Mouse (Mus musculus) retina, adult 2 months (tissue): ENCODE results near the gene Rprd1b.

ENCODE experiments used
- DNase-seq: peaks from one replicate; pipeline ENCODE4 v3.0.0-alpha.2; 2012; ENCODE audit warnings: low read depth, low spot score

Rprd1b gene

DNA sequence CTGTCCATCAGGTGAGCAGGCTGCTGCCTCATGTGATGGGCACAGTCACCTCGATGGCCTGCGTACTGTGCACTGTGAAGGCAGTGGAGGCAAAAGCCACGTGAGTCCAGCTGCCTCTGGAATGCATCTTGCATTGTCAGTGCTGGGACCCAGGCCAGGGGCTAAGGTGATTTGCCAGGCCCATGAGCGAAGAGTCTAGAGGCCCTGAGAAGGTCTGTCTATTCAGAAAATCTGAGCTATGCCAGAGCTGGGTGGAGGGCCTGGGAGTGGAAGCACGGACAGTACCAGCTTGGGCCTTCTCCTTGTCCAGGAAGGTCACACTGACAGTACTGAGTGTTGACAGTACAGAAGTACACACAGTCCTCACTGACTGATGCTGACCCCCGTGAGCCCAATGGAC, 94.5 kb downstream of the Rprd1b start:
- DNase-seq = no peak

DNA sequence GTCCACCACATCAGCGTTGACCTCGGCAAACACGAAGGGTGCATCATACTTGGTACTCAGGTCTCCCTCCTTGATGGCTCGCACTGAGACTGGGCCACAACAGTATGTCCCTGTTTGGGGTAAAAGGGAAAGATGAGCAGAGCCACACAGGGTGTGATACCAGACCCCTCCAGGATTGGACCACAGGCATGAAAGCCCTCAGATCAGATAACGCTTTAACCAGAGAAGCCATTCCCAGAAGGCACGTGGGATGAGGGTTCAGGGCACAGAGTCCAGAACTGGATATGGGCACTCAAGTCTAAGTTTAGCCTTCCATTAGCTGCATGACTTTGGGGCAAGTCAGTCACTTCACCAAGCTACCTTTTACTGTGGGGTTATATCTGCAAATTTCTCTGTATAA, 98.9 kb downstream of the Rprd1b start:
- no peak for DNase-seq

DNA sequence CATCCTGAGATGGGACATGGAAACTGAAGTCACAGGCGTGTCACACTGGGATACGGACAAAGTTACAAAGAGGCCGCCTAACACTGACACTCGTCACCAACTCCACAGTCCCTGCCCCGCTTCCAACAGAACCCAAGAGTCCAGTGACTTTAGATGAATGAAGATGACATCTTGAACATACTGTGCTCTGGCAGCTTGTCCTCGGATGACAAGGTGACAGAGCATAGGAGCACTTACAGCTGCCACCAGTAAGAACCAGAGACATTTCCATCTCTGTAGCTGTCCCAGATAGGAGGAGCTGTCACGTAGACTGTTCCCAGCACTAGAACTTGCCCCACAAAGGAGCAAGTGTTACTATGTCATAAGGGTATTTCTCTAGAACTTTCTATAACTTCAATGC, 99.6 kb downstream of the Rprd1b start:
- no peak for DNase-seq

DNA sequence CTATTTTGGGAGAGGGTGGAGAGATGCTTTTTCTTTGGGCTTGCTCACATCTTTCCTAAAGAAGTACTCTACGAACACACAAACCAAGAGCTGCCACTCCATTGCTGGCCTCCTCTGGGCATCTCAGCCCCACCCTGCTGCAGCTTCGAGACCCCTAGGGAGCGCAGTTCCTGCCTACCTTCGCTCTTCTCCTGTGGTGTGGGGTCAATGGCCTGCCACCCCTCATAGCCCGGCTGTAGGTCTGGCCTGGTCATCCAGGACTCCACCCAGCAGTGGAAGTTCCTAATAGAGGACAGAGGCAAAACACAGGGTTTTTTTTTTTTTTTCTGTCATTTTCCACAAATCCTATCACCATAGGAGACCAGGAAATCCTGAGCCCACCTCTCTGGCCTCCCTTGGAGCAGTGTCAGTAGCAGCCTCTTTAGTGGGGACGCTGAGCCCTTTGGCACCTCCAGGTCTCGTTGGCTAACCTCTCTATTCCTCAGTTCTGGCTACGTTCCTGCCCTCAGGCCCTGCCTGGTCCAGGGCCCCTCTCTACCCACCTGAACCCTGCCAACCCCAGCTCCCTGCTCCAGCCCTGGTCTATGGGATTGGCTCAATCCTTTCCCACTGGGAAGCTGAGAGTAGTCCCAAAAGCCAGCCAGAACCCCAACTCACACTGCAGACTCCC, 100.3 kb downstream of the Rprd1b start:
- no peak for DNase-seq

DNA sequence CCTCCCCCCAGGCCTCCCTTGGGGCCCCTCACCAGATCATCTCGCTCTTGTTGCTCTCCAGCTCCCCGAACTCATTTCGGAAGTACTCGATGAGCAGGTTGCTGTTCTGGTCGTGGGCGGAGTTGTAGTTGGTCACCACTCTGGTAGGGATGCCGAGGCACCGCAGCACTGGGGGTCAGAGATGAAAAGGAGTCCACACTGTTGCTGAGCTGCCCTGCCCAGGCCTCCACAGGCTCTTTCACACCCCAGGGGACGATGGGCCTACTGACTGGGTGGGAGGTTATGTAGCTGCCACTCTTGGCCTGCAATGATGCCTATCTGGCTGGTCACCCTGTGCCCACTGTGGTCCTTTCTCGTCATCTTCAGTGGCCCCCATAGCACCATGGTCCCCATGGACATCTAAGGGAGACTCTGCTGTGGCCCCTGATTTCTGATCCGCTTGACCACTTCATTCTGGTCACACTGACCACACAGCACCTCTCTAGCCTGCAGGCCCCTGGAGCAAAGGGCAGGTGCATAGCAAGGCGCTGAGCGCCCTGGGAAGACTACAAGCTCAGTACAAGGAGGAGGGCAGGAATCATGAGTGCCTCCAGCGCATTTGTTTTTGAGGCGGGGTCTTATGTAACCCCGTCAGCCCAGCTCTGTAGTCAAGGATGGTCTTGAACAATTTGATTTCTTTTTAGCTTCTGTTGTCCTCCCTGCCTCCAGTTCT, 101.2 kb downstream of the Rprd1b start:
- no peak for DNase-seq

DNA sequence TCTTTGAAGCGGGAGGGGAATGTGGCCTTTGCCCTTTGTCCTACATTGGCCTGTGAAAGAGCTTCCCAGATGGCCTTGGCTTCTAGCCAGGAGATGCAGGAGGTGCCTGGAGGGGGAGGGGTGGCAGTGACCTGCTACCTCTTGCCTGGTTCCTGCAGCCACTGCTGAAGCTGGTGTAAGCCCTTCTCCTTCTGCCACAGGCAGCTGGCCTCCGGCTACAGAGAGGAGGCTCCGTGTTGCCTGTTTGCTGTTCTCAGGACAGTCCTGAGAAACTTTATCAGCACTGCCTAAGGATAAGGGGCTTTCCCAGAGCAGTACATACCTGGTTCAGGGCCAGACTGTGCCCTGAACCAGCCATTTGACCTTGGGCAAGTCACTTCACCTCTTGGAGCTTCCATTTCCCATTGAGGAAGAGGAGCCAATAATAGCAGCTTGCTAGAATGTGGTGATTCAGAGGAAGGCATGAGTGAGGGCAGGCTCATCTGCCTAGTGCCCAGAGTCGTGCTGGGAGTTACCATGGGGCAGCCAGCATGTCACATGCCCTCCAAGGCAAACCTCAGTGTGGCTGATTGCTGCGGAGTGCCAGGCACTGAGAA, 102.2 kb downstream of the Rprd1b start:
- DNase-seq = no peak

DNA sequence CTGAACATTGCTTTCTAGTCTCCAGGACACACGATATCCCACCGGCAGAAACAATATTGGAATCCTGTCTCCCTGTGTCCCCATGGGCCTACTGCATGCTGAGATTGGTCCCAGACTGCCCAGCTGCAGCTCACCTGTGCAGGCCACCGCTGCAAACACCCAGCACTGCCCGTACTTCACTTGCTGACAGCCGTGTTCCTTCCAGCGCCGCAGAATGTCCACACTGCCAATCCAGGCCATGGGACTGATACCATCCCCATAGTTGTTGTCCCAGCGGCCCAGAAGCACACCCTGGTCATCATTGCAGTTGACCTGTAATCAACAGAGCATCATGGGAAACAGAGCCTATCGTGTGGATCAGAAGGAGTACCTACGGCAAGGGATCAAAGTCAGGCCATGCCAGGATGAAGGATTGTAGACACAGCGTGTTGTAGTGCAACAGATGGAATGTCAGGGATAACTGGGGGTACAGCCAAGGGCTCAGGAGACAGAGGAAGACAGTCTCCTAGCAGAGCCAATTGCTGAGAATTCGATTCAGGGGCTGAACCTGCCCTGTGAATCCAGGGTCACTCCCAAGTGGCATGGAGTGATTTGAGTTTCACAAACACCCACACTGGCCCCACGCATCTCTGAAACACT, 103.0 kb downstream of the Rprd1b start:
- no peak for DNase-seq

DNA sequence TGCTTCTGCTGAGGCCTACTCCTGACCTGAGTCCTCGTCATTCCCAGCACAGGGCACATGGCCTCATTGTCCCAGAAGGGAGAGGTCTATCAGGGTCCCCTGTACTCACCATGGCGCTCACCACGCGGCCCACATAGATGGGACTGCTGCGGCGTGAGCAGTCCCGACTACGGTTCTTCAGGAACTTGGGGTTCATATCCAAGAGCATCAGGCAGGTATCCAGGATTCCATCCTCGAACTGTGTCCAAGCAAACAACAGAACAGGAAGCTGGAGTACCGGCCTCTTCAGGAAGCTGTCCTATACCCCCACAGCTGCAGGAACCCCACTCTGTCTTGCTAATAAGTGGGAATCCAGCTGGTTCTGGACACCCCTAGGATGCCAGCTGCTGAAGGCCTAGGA, 104.0 kb downstream of the Rprd1b start:
- no peak for DNase-seq

DNA sequence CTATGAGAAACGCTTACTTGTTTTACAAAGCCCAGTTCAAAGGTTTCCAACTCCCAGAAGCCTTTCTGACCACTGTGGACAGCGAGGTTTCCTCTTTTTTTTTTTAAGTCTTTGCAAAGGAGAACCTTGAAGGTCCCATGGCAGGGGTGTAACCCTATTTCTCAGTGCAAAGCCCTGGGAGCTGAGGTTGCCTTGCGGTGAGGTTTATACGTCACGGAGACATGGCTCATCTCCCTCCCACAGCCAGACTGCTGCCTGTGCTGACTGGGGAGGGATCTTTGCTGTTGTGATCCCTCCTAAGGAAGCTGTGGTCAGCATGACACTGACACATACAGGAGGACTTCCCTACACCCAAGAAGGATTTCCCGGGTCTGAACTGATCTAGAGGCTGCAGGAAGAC, 104.8 kb downstream of the Rprd1b start:
- no peak for DNase-seq

DNA sequence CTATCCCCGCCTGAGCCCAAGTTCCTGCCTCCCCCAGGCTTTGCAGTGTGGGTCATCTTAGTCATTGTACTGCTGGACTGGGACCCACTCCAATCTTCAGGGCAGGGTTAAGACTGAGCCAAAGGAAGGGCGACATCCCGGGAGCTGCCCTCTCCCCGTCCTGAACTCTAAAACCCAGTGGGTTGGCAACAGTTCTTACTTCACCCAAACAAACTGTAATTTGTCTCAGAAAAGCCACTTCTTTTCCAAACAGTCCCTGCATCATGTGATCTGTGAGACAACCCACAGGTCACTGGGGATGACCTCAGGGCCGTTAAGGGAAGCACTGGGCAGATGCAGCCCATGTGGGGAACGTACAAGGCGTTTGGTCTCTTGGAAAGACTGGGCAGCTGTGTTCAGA, 107.9 kb downstream of the Rprd1b start:
- no peak for DNase-seq

DNA sequence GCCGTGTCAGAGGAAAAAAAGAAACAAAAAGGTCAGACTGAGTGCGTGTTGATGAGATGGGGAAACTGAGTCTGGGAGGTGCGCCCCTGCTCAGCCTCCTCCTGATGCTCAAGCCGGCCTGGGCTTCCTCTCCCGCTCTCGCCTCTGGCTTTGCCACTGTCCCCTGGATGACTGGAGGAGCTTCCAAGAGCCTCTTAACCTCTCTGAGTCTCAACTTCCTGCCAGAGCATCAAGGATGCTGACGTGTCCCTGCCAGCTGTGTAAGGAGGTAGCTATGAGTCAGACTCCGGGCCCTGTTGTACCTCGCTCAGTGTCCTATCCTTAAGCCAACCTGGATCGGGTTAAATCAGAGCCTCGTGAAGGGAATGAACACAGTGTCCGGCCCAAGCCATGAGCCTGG, 109.5 kb downstream of the Rprd1b start:
- no peak for DNase-seq

DNA sequence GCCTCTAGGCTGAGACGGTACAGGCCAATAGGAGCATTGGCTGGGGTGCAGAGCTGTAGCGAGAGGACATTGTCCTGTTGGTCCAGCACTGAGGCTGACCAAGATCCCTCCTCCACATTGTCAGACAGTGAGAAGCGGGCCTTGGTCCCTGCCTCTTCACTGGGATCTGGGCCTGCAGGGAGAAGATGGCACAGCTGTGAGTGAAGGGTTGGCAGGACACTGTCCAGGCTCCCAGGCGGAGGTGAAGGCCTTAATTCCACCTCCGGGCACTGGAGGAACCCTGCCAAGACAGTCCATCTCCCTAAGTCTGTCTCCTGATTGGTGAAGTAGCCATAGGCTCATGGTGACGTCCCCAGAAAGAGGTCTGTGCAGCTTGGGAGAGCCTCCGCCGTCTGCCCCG, 110.5 kb downstream of the Rprd1b start:
- no peak for DNase-seq

DNA sequence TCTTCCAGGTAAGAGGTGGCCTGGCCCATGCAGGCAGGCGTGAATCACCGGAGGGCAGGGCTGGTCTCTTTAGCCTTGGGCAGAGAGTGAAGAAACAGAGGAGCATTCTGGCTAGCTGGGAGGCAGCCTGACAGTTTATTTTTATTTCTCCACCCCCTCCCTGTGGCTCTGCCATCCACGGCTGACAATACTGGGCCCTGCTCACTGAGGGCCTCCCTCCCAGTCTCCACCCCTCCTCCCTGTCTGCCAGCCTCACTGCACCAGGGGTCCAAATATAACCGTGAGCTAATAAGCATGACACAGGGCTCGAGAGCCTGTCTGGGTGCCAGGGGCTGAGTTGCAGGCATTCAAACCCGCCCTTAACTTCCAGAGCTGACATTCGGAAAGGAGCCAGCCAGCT, 111.3 kb downstream of the Rprd1b start:
- DNase-seq = no peak

DNA sequence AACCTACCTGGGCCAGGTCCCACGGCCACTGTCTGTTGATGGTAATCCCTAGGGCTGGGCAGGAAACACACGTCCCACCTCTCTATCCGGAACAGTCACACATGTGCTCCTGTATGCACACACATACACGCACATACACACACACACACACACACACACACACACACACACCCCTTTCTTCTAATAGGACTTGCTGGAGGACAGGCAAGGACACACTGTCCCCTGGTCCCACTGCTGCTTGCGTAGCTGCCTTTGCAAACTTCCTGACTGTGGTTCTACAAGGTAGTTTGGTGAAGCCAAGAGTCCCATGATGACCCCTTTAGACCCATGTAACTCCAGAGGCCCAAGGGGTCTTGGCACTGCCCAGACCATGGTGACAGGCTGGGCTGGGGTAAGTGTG, 112.4 kb downstream of the Rprd1b start:
- no peak for DNase-seq

DNA sequence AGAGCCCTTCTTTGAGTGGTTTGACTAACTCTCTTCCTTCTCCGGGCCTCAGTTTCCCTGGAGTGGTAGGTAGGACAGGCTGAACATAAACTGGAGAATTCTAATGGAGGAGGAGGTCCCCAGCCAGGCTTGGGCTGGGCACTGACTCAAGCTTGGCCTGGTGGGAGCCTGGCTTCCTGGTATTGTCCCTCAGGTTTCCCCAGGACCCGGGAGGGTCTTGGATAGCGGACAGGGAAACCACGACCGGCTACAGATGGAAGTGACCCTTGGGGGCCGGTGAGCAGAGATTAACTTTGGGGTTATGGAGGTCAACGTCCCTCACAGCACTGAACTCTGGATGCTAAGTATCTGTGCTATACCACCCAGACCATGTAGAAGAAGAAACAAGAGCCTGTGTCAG, 113.0 kb downstream of the Rprd1b start:
- no peak for DNase-seq

DNA sequence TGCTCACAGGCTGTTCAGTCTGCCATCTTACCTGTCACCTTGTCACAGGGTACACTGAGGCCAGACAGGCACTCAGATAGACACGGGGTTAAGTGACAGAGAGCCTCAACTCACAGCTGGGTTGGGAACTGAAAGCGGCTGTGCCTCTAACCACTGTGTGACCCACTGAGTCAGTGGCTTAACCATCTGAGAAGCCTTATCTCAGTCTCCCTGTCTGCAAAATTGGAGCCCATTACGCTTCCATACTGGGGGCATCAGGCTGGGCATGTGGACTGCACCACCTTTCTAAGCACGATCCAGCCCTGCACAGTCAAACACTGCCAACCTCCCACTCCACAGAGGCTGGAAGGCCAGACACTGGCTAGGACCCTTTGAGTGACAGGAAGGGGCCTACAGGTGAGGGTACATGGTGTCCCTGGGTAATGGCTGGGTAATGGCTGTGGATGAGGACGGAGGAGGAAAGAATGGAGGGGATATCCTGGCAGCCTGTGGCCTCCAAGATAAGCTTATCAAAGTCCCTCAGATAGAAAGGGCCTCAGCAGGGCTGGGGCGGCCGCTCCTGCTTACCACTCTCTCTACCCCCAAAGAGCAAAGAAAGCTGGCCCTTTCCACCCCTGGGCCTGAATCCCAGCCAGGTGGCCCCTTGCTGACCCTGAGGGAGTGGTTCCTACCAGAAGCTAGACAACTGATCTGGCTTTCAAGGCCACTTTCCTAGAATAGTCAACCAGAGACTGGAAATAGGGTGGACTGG, 113.6 kb downstream of the Rprd1b start:
- DNase-seq = no peak

DNA sequence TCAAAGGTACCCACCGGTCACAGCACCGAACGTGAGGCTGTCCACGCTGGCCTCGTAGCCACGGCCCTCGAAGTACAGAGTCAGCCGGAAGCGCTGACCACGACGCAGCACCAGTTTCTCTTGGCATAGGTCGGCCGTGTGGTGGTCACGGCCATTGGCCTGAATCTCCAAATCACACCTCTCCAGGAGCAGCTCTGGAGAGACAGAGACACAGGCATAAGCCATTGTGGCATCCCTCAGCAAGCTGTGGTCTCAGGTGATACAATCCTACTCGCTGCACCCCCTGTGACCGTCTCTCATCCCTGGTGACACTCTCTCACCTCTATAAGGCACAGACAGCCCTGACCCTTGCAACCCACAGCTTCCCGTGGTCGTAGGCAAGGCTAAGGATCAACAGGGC, 114.7 kb downstream of the Rprd1b start:
- DNase-seq = no peak

DNA sequence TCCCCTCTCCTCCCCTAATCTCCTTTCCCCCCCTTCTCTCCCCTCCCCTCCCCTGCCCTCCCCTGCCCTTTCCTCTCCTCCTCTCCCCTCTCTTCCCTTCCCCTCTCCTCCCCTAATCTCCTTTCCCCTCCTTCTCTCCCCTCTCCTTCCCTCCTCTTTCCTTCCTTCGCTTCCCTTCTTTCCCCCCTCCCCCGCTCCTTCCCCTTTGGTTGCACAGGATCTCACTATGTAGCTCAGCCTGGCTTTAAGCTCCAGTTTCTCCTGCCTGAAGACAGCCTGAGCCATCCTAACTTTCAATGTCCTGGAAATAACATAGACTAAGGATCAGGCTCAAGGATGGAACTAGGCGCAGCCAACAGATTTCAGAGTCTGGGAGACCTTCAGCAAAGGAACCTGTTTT, 115.5 kb downstream of the Rprd1b start:
- DNase-seq = no peak

DNA sequence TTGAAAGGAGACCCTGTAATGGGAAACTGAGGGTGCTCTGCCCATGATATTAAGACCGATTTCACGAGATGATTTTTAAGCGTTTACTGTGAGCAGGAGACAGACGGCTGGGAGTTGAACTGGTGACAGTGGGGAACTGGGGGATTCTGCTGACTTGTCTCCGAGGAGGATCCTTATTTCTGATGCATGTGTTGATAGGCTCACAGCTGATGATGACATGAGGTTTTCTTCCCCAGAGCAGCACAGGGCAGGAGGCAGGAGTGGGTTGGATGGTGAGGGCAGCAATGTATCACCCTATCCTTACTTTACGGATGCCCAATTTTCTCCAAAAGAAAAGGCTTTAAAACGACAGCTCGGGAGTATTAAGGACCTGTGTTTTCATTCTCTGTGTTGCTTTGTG, 116.0 kb downstream of the Rprd1b start:
- no peak for DNase-seq

DNA sequence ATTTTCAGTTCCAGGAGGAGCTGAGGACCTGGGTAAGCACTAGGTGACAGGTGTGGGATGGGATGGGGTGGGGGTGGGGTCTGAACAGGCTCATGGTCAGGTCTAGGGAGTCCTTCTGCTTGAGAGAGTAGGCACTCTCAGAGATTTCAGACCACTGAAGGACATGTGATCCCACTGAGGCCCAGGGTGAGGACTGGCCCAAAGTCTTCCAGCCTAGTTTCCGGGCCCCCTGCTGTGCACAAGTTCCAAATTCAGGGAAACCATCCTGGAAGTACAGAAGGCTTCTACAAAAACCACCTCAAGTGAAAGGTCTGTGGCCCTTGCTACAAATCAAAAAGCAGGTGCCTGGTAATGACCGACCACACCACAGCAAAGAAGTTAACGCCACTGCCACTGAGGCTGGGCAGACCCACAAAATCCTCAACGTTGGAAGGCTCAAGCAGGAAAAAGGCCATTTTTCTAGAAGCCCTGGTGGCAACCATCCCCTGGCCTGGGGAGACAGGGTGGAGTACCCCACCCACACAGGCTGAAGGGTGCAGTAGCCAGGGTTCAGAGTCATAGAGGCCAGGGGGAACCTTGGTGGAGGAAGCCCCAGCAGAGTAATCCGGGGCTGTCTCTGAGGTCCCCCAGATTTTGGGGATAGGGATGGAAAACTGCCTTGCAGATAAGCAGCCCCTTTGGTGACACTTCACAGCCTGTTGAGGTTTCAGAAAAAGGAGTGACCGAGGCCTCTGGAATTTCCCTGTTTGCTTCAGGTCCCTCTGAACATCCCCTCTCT, 116.6 kb downstream of the Rprd1b start:
- no peak for DNase-seq

DNA sequence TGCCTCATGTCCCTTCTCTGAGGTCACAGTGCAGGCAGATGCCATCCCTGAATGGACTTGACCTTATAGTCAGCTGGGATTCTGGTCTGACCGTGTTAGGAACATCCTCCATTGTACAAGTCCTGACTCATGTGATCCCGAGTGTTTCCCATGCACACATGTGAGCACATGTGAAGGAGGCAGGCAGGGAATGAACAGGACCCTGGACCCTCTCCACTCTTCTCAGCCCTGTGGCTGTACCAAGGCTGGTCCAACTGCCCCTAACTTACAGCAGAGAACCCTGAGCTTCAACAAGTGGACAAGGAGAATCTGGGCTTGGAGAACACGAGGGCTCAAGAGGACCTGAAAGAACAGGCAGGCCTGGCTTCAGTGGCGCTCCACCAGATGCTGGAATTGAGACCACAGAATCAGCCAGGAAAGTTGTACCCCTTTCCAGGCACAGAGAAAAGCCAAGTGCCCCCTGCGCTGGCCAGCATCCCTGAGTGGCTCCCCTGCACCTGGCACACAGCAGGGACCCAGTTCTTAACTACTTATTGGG, 117.3 kb downstream of the Rprd1b start:
- DNase-seq = no peak
